Mouse (Mus musculus): ENCODE results near the gene Pnlip. TPM values are rescaled to one million over a fixed set of nuclear protein-coding genes. Genes with fewer than 3 reads are reported as not detected.

Pnlip gene
- total RNA-seq, 2 experiments from 2014 or later, result 2.1 to 3.2 TPM

DNA sequence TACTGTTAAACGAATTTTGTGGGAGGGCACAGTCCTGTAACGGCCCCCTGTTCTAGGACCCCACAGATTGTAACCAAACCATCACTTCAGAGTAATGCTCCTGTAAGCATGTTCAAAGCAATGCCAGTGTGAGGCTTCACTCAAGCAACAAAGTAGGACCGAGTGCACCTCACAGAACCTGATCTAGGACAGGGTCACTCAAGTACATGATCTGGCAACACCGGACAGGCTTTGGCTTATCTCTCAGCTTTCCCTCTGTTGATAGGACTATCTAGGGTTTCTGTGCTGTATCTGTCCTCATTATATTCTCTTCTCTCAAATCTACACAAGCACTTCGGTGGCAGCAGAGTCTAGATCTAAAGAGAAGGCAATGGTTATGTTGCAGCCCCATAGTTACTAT, 74.3 kb downstream of the Pnlip start:
- DNase-seq (ENCODE audit: low spot score in 2 of 2), result no peak

DNA sequence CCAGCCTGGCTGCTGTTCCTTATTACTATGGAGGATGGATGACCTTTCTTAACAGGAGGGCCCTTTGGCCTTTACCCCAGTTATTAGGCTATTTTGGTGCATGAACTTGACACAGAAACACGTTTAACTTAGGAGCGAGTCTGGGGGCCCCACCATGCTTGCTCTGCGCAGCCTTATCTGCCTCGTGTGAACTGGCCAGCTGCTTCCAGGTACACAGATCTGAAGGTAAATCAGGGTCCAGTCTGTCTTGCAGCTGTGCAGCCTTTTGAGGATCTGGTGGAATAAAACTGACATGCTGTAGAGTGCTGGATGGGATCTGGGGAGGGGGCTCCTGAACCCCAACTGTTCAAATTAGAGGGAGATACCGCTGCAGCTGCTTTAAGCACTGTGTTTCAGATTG, 75.5 kb downstream of the Pnlip start:
- DNase-seq (ENCODE audit: low spot score in 2 of 2), result no peak

- no peak for DNase-seq (ENCODE audit: low spot score in 2 of 2)
These were observed 76.2 kb downstream of the Pnlip start, which contains the start of gene Pnliprp1 for GRCm38 (mm10) chr19:58728445-58729031. Gene Pnliprp1 (plus strand): TSS chr19:58728887.

Other genes with a start within 250 kb of the Pnlip start
- 10 to 100 TPM; 50.9 to 52.8 TPM for gene Gfra1, start 196.6 kb upstream of the Pnlip start, total RNA-seq (2021)
- not detected for gene Ccdc172, start 140.5 kb upstream of the Pnlip start, total RNA-seq (2021)
- not detected for gene Pnliprp1, start 76.4 kb downstream of the Pnlip start, total RNA-seq (2021)
- gene Pnliprp2, start 107.2 kb downstream of the Pnlip start, total RNA-seq (2021), result under 1 TPM in 1 of 2 experiments, not detected in 1; 0.20 TPM
- under 1 TPM in 1 of 2 experiments, not detected in 1; 0.37 TPM for gene 1700019N19Rik, start 142.0 kb downstream of the Pnlip start, total RNA-seq (2021)

Data from layer of hippocampus, postnatal 10 days (tissue).